Mouse (Mus musculus): ENCODE data around the gene Ogfrl1. TPM values are rescaled to one million over a fixed set of nuclear protein-coding genes. Genes with fewer than 3 reads are reported as not detected.

The Ogfrl1 gene
- polyA plus RNA-seq (2012; rRNA removed) = 5.2 and 7.4 TPM in 2 replicates
- 16.5 and 18.0 TPM in 2 replicates for polyA plus RNA-seq (2014; fragmentation: Nextera tagmentation; extraction: Ambion mirVana)

- 33% methylated on average over 4 of the region's 4 CpGs for WGBS (ENCODE audit: insufficient replicate concordance)
- DNase-seq (ENCODE audit: low read depth in 3 of 3, low spot score in 3 of 3) (no peak), ATAC-seq (ENCODE audit: insufficient read depth) (no peak)
- H3K4me2 ChIP-seq (ENCODE audit: low read depth) = peak within 1 kb of the TSS; percentile 16; the same call in 1 of the 2 replicates
- H3K9me3 ChIP-seq (ENCODE audit: control insufficient read depth, low read length) = no peaks in the 10 kb centered on the region
- H3K9ac ChIP-seq (replicated peaks) = no peak within 1 kb of the TSS
- no peaks in the 10 kb centered on the region for H3K36me3 ChIP-seq (replicated peaks; ENCODE audit: control insufficient read depth, insufficient read depth, low read depth)
- H3K27ac ChIP-seq = no peak within 1 kb of the TSS
- H3K27me3 ChIP-seq (ENCODE audit: control insufficient read depth, insufficient read depth, low read length) = no peaks in the 10 kb centered on the region
- H3K4me1 ChIP-seq (replicated peaks; ENCODE audit: control insufficient read depth in 2 of 2, insufficient read depth in 2 of 2, low read length in 1 of 2) = peaks cover 21 to 30% of the 10 kb centered on the region in 2 experiments
- TF ChIP-seq EP300 (IDR thresholded peaks at IDR 0.05; ENCODE audit: low read depth) = no peak
- no peak for TF ChIP-seq CTCF (IDR thresholded peaks at IDR 0.05; ENCODE audit: low read depth)
- H3K4me3 ChIP-seq (ENCODE audit: insufficient read depth in 1 of 2, low read depth in 2 of 2, low read length in 2 of 2) = no peak within 1 kb of the TSS
These were observed at the start of gene Ogfrl1 for GRCm38 (mm10) chr1:23397623-23398022. Gene Ogfrl1, minus strand, starts transcription at chr1:23397772.

- Histone ChIP-seq H3K4me1 (replicated peaks; ENCODE audit: control insufficient read depth in 2 of 2, insufficient read depth in 2 of 2, low read length in 1 of 2) (no peaks in the 10 kb centered on the region), H3K4me2 (ENCODE audit: low read depth) (no peak overlapping the region), H3K27me3 (ENCODE audit: control insufficient read depth, insufficient read depth, low read length) (no peaks in the 10 kb centered on the region; the same call in 1 of the 2 replicates), H3K9me3 (ENCODE audit: control insufficient read depth, low read length) (no peaks in the 10 kb centered on the region), H3K4me3 (ENCODE audit: insufficient read depth in 1 of 2, low read depth in 2 of 2, low read length in 2 of 2) (no peak overlapping the region), H3K9ac (replicated peaks) (no peak overlapping the region), H3K36me3 (replicated peaks; ENCODE audit: control insufficient read depth, insufficient read depth, low read depth) (no peaks in the 10 kb centered on the region), H3K27ac (no peak overlapping the region)
- ATAC-seq (ENCODE audit: insufficient read depth) = no peak
- DNase-seq (ENCODE audit: low read depth in 3 of 3, low spot score in 3 of 3) = no peak
- WGBS (ENCODE audit: insufficient replicate concordance) = 72% methylated on average over 5 of the region's 5 CpGs
- TF ChIP-seq CTCF (IDR thresholded peaks at IDR 0.05; ENCODE audit: low read depth) (no peak), EP300 (IDR thresholded peaks at IDR 0.05; ENCODE audit: low read depth) (no peak)
These were observed 48.3 kb upstream of the Ogfrl1 start for GRCm38 (mm10) chr1:23445736-23446424.

DNA sequence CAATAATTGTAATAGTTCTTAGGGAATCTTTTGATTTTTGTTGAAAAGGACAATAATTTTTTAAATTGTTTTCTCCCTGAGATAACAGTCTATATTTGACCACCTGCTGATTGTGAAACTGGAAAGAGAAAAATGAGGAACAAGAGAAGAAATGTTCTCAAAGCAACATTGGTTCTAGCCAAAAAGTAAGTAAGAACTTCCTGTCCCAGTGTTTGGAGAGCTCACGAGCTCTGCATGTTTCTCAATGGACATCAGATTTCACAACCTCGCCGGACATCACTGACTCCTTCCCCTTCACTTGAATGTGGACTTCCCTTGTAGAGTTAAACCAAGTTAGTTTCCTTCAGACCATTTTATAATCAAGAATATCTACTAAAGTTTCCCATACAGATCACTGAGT lies 36.0 kb upstream of the Ogfrl1 start:
- no peak overlapping the region for H3K9ac ChIP-seq (replicated peaks)
- DNase-seq (ENCODE audit: low read depth in 3 of 3, low spot score in 3 of 3) (peak in 2 of 3 experiments; percentile 12 to 28), ATAC-seq (ENCODE audit: insufficient read depth) (no peak)
- no peaks in the 10 kb centered on the region for H3K36me3 ChIP-seq (replicated peaks; ENCODE audit: control insufficient read depth, insufficient read depth, low read depth)
- H3K27ac ChIP-seq = no peak overlapping the region
- no peak overlapping the region for H3K4me3 ChIP-seq (ENCODE audit: insufficient read depth in 1 of 2, low read depth in 2 of 2, low read length in 2 of 2)
- no peaks in the 10 kb centered on the region for H3K9me3 ChIP-seq (ENCODE audit: control insufficient read depth, low read length)
- no peaks in the 10 kb centered on the region for H3K27me3 ChIP-seq (ENCODE audit: control insufficient read depth, insufficient read depth, low read length)
- H3K4me2 ChIP-seq (ENCODE audit: low read depth) = no peak overlapping the region
- 17% methylated on average over 3 of the region's 3 CpGs for WGBS (ENCODE audit: insufficient replicate concordance)
- no peak for TF ChIP-seq CTCF (IDR thresholded peaks at IDR 0.05; ENCODE audit: low read depth)
- TF ChIP-seq EP300 (IDR thresholded peaks at IDR 0.05; ENCODE audit: low read depth) = no peak
- peaks cover 0 to 2% of the 10 kb centered on the region in 2 experiments; a peak in 2 of 4 replicates for H3K4me1 ChIP-seq (replicated peaks; ENCODE audit: control insufficient read depth in 2 of 2, insufficient read depth in 2 of 2, low read length in 1 of 2)

DNA sequence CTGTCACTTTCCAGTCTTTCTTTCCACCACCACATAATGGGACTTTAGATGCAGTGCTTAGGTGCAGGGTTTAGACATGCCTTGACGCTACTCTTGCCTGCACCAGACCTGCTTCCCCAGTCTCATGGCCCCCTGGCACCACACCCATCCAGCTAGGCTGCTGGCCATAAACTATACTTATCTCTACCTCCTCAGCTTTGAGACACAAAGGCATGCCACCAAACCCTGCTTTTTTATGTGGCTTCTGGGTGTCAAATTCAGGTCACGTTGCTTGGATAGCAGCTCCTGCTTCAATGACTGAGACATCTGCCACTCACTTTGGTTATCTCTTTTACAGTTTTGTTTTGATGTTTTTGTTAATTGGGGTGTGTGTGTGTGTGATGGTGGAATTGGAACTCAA lies 28.9 kb upstream of the Ogfrl1 start:
- Histone ChIP-seq H3K9ac (replicated peaks) (no peak overlapping the region), H3K27me3 (ENCODE audit: control insufficient read depth, insufficient read depth, low read length) (no peaks in the 10 kb centered on the region), H3K4me3 (ENCODE audit: insufficient read depth in 1 of 2, low read depth in 2 of 2, low read length in 2 of 2) (no peak overlapping the region), H3K9me3 (ENCODE audit: control insufficient read depth, low read length) (no peaks in the 10 kb centered on the region), H3K36me3 (replicated peaks; ENCODE audit: control insufficient read depth, insufficient read depth, low read depth) (no peaks in the 10 kb centered on the region), H3K4me2 (ENCODE audit: low read depth) (peak overlapping the region; percentile 19), H3K4me1 (replicated peaks; ENCODE audit: control insufficient read depth in 2 of 2, insufficient read depth in 2 of 2, low read length in 1 of 2) (peaks cover 11 to 14% of the 10 kb centered on the region in 2 experiments), H3K27ac (peak overlapping the region; percentile 62)
- DNase-seq (ENCODE audit: low read depth in 3 of 3, low spot score in 3 of 3) = peak; percentile 46 to 57 (median 47)
- TF ChIP-seq EP300 (IDR thresholded peaks at IDR 0.05; ENCODE audit: low read depth) (peak; percentile 55; the same call in 1 of the 2 replicates), CTCF (IDR thresholded peaks at IDR 0.05; ENCODE audit: low read depth) (no peak)
- WGBS (ENCODE audit: insufficient replicate concordance) = 15% methylated on average over 2 of the region's 2 CpGs
- ATAC-seq (ENCODE audit: insufficient read depth) = peak; percentile 93

GRCm38 (mm10) chr1:23418941-23419340 lies 21.4 kb upstream of the Ogfrl1 start:
- H3K9me3 ChIP-seq (ENCODE audit: control insufficient read depth, low read length) = no peaks in the 10 kb centered on the region
- ATAC-seq (ENCODE audit: insufficient read depth) (no peak), DNase-seq (ENCODE audit: low read depth in 3 of 3, low spot score in 3 of 3) (no peak)
- no peak overlapping the region for H3K4me3 ChIP-seq (ENCODE audit: insufficient read depth in 1 of 2, low read depth in 2 of 2, low read length in 2 of 2)
- 74% methylated on average over 1 of the region's 1 CpGs for WGBS (ENCODE audit: insufficient replicate concordance)
- H3K27ac ChIP-seq = no peak overlapping the region
- H3K9ac ChIP-seq (replicated peaks) = no peak overlapping the region
- H3K4me1 ChIP-seq (replicated peaks; ENCODE audit: control insufficient read depth in 2 of 2, insufficient read depth in 2 of 2, low read length in 1 of 2) = peaks cover 23 to 28% of the 10 kb centered on the region in 2 experiments
- no peak overlapping the region for H3K4me2 ChIP-seq (ENCODE audit: low read depth)
- no peaks in the 10 kb centered on the region for H3K27me3 ChIP-seq (ENCODE audit: control insufficient read depth, insufficient read depth, low read length)
- no peaks in the 10 kb centered on the region for H3K36me3 ChIP-seq (replicated peaks; ENCODE audit: control insufficient read depth, insufficient read depth, low read depth)
- TF ChIP-seq CTCF (IDR thresholded peaks at IDR 0.05; ENCODE audit: low read depth) = no peak
- no peak for TF ChIP-seq EP300 (IDR thresholded peaks at IDR 0.05; ENCODE audit: low read depth)
